ENCODE assay signal across 34 mouse cellular contexts in genomic region chr6:97242522-97242921, GRCm38 (mm10). TPM values are rescaled to one million over a fixed set of nuclear protein-coding genes. Genes with fewer than 3 reads are reported as not detected.
"Had no signal": no experiment of that assay in that cellular context is flagged by ENCODE, and none has a peak within 500 bp of the region (broad histone marks: within the 10 kb centered on the region; RNA-seq: fewer than 3 reads in every experiment).

No protein-coding gene starts in this region.

- DNase-seq: heart, adult 2 months; heart, postnatal 10 days; heart, postnatal 14 days; heart, postnatal 36 days; heart, postnatal 4 days; kidney, adult 11 months; kidney, adult 18-20 months; kidney, adult 2 months; kidney, adult 8-10 months; kidney, adult 9 months; kidney, postnatal 10 days; kidney, postnatal 14 days; kidney, postnatal 25 days; kidney, postnatal 36 days; kidney, postnatal 4 days; layer of hippocampus, adult 9-11 months; layer of hippocampus, postnatal 36 days had no signal

- H3K9ac ChIP-seq: heart, embryonic 12.5 days; heart, embryonic 13.5 days; heart, embryonic 15.5 days; hindbrain, embryonic 12.5 days; hindbrain, embryonic 13.5 days; hindbrain, embryonic 14.5 days; hindbrain, embryonic 15.5 days; kidney, embryonic 15.5 days had no signal

- H3K27ac ChIP-seq: heart, adult 2 months; heart, embryonic 10.5 days; heart, embryonic 13.5 days; heart, embryonic 15.5 days; hindbrain, embryonic 10.5 days; hindbrain, embryonic 12.5 days; hindbrain, embryonic 13.5 days; hindbrain, embryonic 14.5 days; hindbrain, embryonic 15.5 days; hindbrain, postnatal 0 days; kidney, embryonic 15.5 days; kidney, postnatal 0 days; layer of hippocampus, adult 2 months; left cerebral cortex, adult 2 months had no signal

- H3K36me3 ChIP-seq: heart, embryonic 15.5 days; hindbrain, embryonic 10.5 days; hindbrain, embryonic 12.5 days; hindbrain, embryonic 13.5 days; hindbrain, embryonic 15.5 days; kidney, embryonic 15.5 days had no signal

- H3K4me1 ChIP-seq: heart, embryonic 10.5 days; heart, embryonic 12.5 days; heart, embryonic 15.5 days; hindbrain, embryonic 10.5 days; hindbrain, embryonic 12.5 days; hindbrain, embryonic 13.5 days; hindbrain, embryonic 15.5 days; kidney, embryonic 15.5 days had no signal

- H3K4me3 ChIP-seq: heart, adult 2 months; heart, embryonic 10.5 days; heart, embryonic 12.5 days; heart, embryonic 13.5 days; heart, embryonic 15.5 days; hindbrain, embryonic 10.5 days; hindbrain, embryonic 12.5 days; hindbrain, embryonic 13.5 days; hindbrain, embryonic 15.5 days; kidney, embryonic 15.5 days; layer of hippocampus, adult 2 months; left cerebral cortex, adult 2 months had no signal

- H3K9me3 ChIP-seq: heart, embryonic 15.5 days; hindbrain, embryonic 12.5 days; hindbrain, embryonic 13.5 days; hindbrain, embryonic 15.5 days; kidney, embryonic 15.5 days had no signal

- ATAC-seq: hindbrain, embryonic 16.5 days; hindbrain, postnatal 0 days; inflammation-experienced regulatory T-cells, adult 6 months had no signal

- H3K27me3 ChIP-seq: heart, embryonic 12.5 days; heart, embryonic 13.5 days; heart, embryonic 15.5 days; hindbrain, embryonic 12.5 days; hindbrain, embryonic 13.5 days; hindbrain, embryonic 15.5 days; kidney, embryonic 15.5 days had no signal

- H3K4me2 ChIP-seq: heart, embryonic 12.5 days; heart, embryonic 13.5 days; heart, embryonic 15.5 days; hindbrain, embryonic 12.5 days; hindbrain, embryonic 13.5 days; hindbrain, embryonic 14.5 days; hindbrain, embryonic 15.5 days; kidney, embryonic 15.5 days had no signal

RNA-seq across cellular contexts. Expression of gene Lmod3, which starts 10.0 kb away (rescaled TPM):
- polyA plus RNA-seq: hindbrain, embryonic 10.5 days; hindbrain, embryonic 14.5 days; hindbrain, embryonic 15.5 days; hindbrain, embryonic 16.5 days; hindbrain, postnatal 0 days; kidney, embryonic 14.5 days had no signal
